Mouse (Mus musculus) cortical plate, adult 2 months (tissue): Measurements from ENCODE around the gene Tmigd1.

Experiments
- CTCF ChIP-seq: fragments of 200-500 bp; IDR thresholded peaks from 2 replicates; pipeline ENCODE4 v1.5.1; 2011; ENCODE audit warnings: mild to moderate bottlenecking, control low read depth, low read length; ENCODE audit not compliant: insufficient read depth; ENCODE audit errors: extremely low read depth
- POLR2A ChIP-seq: fragments of 200-500 bp; IDR thresholded peaks from 2 replicates; pipeline ENCODE4 v1.6.1; 2011; ENCODE audit warnings: mild to moderate bottlenecking, low read length, control low read depth; ENCODE audit not compliant: insufficient read depth; ENCODE audit errors: extremely low read depth

GRCm38 (mm10) chr11:76889339-76890164 is 12.4 kb upstream of the Tmigd1 start:
- TF ChIP-seq CTCF (no peak), POLR2A (no peak)
